Mouse (Mus musculus) cortical plate, adult 2 months (tissue): ENCODE data around the gene Gm49354. TPM values are rescaled to one million over a fixed set of nuclear protein-coding genes. Genes with fewer than 3 reads are reported as not detected.

ENCODE experiments used
- H3K27ac ChIP-seq: fragments of 200-500 bp; 2 replicates; pipeline ENCODE4 v1.5.1; 2012; ENCODE audit warnings: low read length, control low read depth, inconsistent platforms; ENCODE audit not compliant: insufficient read depth
- H3K4me1 ChIP-seq: fragments of 200-500 bp; 2 replicates; pipeline ENCODE4 v1.6.1; 2011; ENCODE audit warnings: low read length; ENCODE audit not compliant: control insufficient read depth, insufficient read depth
- H3K4me3 ChIP-seq: fragments of 200-500 bp; 2 replicates; pipeline ENCODE4 v1.5.1; 2011; ENCODE audit warnings: mild to moderate bottlenecking, low read length, control low read depth; ENCODE audit not compliant: insufficient read depth
- CTCF ChIP-seq: fragments of 200-500 bp; IDR thresholded peaks from 2 replicates; pipeline ENCODE4 v1.5.1; 2011; ENCODE audit warnings: mild to moderate bottlenecking, control low read depth, low read length; ENCODE audit not compliant: insufficient read depth; ENCODE audit errors: extremely low read depth
- POLR2A ChIP-seq: fragments of 200-500 bp; IDR thresholded peaks from 2 replicates; pipeline ENCODE4 v1.6.1; 2011; ENCODE audit warnings: mild to moderate bottlenecking, low read length, control low read depth; ENCODE audit not compliant: insufficient read depth; ENCODE audit errors: extremely low read depth
- polyA plus RNA-seq: library from polyadenylated mRNA; depleted of rRNA; stranded (reverse); fragments of >200 nt; gene quantifications from 2 replicates; pipeline ENCODE4 v1.2.3, GENCODE M21; 2012; rRNA removed

Gene Gm49354
- not detected in 2 replicates for polyA plus RNA-seq

GRCm38 (mm10) chr13:59782145-59782544 is at the start of gene Gm49354:
Gene Gm49354, minus strand, starts transcription at chr13:59782245.
- TF ChIP-seq CTCF (no peak), POLR2A (no peak)
- Histone ChIP-seq H3K4me1 (no peaks in the 10 kb centered on the region), H3K4me3 (no peak within 1 kb of the TSS), H3K27ac (no peak within 1 kb of the TSS)

GRCm38 (mm10) chr13:59825966-59826365 is 43.9 kb upstream of the Gm49354 start:
- Histone ChIP-seq H3K4me3 (no peak overlapping the region), H3K27ac (no peak overlapping the region), H3K4me1 (peaks cover 4% of the 10 kb centered on the region)
- TF ChIP-seq CTCF (no peak), POLR2A (no peak)

GRCm38 (mm10) chr13:59822507-59823462 is 40.7 kb upstream of the Gm49354 start, which contains the start of gene Tut7:
Gene Tut7, minus strand, starts transcription at chr13:59823147.
- Histone ChIP-seq H3K4me1 (peaks cover 6% of the 10 kb centered on the region), H3K27ac (peak within 1 kb of the TSS; percentile 97), H3K4me3 (peak within 1 kb of the TSS; percentile 98)
- TF ChIP-seq CTCF (no peak), POLR2A (peak; percentile 81)

- TF ChIP-seq CTCF (no peak), POLR2A (no peak)
- peaks cover 6% of the 10 kb centered on the region for H3K4me1 ChIP-seq
- H3K27ac ChIP-seq: no peak overlapping the region
- H3K4me3 ChIP-seq: no peak overlapping the region; the same call in 1 of the 2 replicates
Measured at GRCm38 (mm10) chr13:59820836-59821235, 38.8 kb upstream of the Gm49354 start.

GRCm38 (mm10) chr13:59820114-59820513 is 38.1 kb upstream of the Gm49354 start:
- Histone ChIP-seq H3K4me1 (peaks cover 6% of the 10 kb centered on the region), H3K27ac (no peak overlapping the region), H3K4me3 (peak overlapping the region; percentile 9; the same call in 1 of the 2 replicates)
- TF ChIP-seq POLR2A (no peak), CTCF (no peak)

- no peak overlapping the region for H3K4me3 ChIP-seq
- peaks cover 6% of the 10 kb centered on the region for H3K4me1 ChIP-seq
- TF ChIP-seq POLR2A (no peak), CTCF (no peak)
- H3K27ac ChIP-seq: no peak overlapping the region
Measured at GRCm38 (mm10) chr13:59817352-59817751, 35.3 kb upstream of the Gm49354 start.

GRCm38 (mm10) chr13:59814109-59814591 is 32.1 kb upstream of the Gm49354 start:
- no peak for TF ChIP-seq CTCF
- TF ChIP-seq POLR2A: no peak
- no peak overlapping the region for H3K27ac ChIP-seq
- H3K4me1 ChIP-seq: no peaks in the 10 kb centered on the region; the same call in 1 of the 2 replicates
- no peak overlapping the region for H3K4me3 ChIP-seq

- H3K4me1 ChIP-seq: no peaks in the 10 kb centered on the region
- TF ChIP-seq POLR2A: no peak
- no peak for TF ChIP-seq CTCF
Measured at GRCm38 (mm10) chr13:59811581-59811980, 29.5 kb upstream of the Gm49354 start.

GRCm38 (mm10) chr13:59801000-59801399 is 19.0 kb upstream of the Gm49354 start:
- no peak overlapping the region for H3K4me3 ChIP-seq
- no peak for TF ChIP-seq CTCF
- TF ChIP-seq POLR2A: no peak
- H3K27ac ChIP-seq: no peak overlapping the region
- H3K4me1 ChIP-seq: peaks cover 2% of the 10 kb centered on the region

More at GRCm38 (mm10) chr13:59811581-59811980, 29.5 kb upstream of the Gm49354 start:
- Histone ChIP-seq H3K27ac (no peak overlapping the region), H3K4me3 (no peak overlapping the region)
